Mouse (Mus musculus): ENCODE measurements around the gene Gm20747. TPM values are rescaled to one million over a fixed set of nuclear protein-coding genes. Genes with fewer than 3 reads are reported as not detected.
"Not testable (repeated sequence)": the region's sequence is repeated elsewhere in the genome, so short reads cannot be mapped to it uniquely, and the experiment has no call there.

Gene Gm20747
- total RNA-seq (2021): not detected
- long read RNA-seq, experiment 1: 0 reads
- long read RNA-seq, experiment 2: 0 reads

DNA sequence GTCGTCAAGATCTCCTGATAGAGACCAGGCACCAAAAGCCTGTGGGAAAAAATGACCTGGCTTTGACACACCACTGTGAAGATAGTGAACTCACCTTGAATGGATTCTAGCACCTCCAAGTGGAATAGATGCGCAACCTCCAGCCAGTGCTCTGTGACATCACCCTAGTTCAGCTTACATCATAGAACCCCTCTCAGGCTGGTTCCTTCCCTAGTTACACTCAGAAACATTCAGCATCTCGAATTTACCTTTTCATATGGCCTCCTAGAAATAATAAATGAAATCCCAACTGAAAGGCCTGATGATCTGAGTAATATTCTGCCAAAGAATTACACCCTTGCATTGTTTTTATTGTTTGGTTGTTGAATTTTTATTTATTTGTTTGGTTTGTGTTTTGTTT, at the start of gene Gm20747:
Gene Gm20747, minus strand, starts transcription at position 101 of the 400 bp plus-strand sequence.
- DNase-seq: not testable (repeated sequence)
